Mouse (Mus musculus) liver, adult 2 months (tissue): Measurements from ENCODE around the gene Cyp4x1. TPM values are rescaled to one million over a fixed set of nuclear protein-coding genes. Genes with fewer than 3 reads are reported as not detected.

Source experiments
- DNase-seq: peaks from one replicate; pipeline ENCODE4 v3.0.0-alpha.2; 2011; ENCODE audit warnings: low read depth, low spot score; ENCODE audit errors: extremely low read depth
- H3K27ac ChIP-seq: fragments of 200-500 bp; replicated peaks from 2 replicates; pipeline ENCODE4 v1.5.1; 2012; ENCODE audit warnings: low read depth, mild to moderate bottlenecking, control low read depth, inconsistent platforms, low read length; ENCODE audit not compliant: insufficient read depth
- H3K27me3 ChIP-seq: fragments of 200-500 bp; 2 replicates; pipeline ENCODE4 v1.6.1; 2012; ENCODE audit warnings: mild to moderate bottlenecking, moderate library complexity, low read length, inconsistent platforms; ENCODE audit not compliant: control insufficient read depth, insufficient read depth
- H3K36me3 ChIP-seq: fragments of 200-500 bp; 2 replicates; pipeline ENCODE4 v1.6.1; 2012; ENCODE audit warnings: low read length, inconsistent platforms; ENCODE audit not compliant: control insufficient read depth, insufficient read depth
- H3K4me1 ChIP-seq: fragments of 200-500 bp; 2 replicates; pipeline ENCODE4 v1.6.1; 2011; ENCODE audit warnings: low read length; ENCODE audit not compliant: control insufficient read depth, insufficient read depth
- H3K4me3 ChIP-seq: fragments of 200-500 bp; 2 replicates; pipeline ENCODE4 v1.5.1; 2011; ENCODE audit warnings: low read depth, mild to moderate bottlenecking, control low read depth, low read length, moderate library complexity; ENCODE audit not compliant: insufficient read depth
- H3K79me2 ChIP-seq: fragments of 200-500 bp; 2 replicates; pipeline ENCODE4 v1.6.1; 2012; ENCODE audit warnings: inconsistent platforms, mild to moderate bottlenecking, low read length, moderate library complexity; ENCODE audit not compliant: control insufficient read depth, insufficient read depth
- H3K9ac ChIP-seq: fragments of 200-500 bp; 2 replicates; pipeline ENCODE4 v1.6.1; 2012; ENCODE audit warnings: low read depth, mild to moderate bottlenecking, control low read depth, inconsistent platforms, low read length
- CTCF ChIP-seq: fragments of 200-500 bp; IDR thresholded peaks from 2 replicates; pipeline ENCODE4 v1.5.1; 2011; ENCODE audit warnings: low read depth, low read length, control low read depth
- POLR2A ChIP-seq: fragments of 200-500 bp; IDR thresholded peaks from 2 replicates; pipeline ENCODE4 v1.6.1; 2011; ENCODE audit warnings: low read length, control low read depth; ENCODE audit not compliant: insufficient read depth; ENCODE audit errors: extremely low read depth
- WGBS: fragments of 180-500 bp; shearing (Covaris S2); methylation state at CpG from one replicate; pipeline ENCODE4 v1.1.7; 2018; 5-methylcytosine and 5-hydroxymethylcytosine counted together
- polyA plus RNA-seq: library from polyadenylated mRNA; depleted of rRNA; stranded (reverse); fragments of >200 nt; gene quantifications from 2 replicates; pipeline ENCODE4 v1.2.3, GENCODE M21; 2012
- total RNA-seq: library from RNA; depleted of rRNA; stranded (reverse); fragments of >200 nt; gene quantifications from 2 replicates; pipeline ENCODE4 v1.2.3, GENCODE M21; 2014

Gene Cyp4x1
- total and polyA plus RNA-seq, 2 experiments, result 0.09 TPM; not detected in 1

DNA sequence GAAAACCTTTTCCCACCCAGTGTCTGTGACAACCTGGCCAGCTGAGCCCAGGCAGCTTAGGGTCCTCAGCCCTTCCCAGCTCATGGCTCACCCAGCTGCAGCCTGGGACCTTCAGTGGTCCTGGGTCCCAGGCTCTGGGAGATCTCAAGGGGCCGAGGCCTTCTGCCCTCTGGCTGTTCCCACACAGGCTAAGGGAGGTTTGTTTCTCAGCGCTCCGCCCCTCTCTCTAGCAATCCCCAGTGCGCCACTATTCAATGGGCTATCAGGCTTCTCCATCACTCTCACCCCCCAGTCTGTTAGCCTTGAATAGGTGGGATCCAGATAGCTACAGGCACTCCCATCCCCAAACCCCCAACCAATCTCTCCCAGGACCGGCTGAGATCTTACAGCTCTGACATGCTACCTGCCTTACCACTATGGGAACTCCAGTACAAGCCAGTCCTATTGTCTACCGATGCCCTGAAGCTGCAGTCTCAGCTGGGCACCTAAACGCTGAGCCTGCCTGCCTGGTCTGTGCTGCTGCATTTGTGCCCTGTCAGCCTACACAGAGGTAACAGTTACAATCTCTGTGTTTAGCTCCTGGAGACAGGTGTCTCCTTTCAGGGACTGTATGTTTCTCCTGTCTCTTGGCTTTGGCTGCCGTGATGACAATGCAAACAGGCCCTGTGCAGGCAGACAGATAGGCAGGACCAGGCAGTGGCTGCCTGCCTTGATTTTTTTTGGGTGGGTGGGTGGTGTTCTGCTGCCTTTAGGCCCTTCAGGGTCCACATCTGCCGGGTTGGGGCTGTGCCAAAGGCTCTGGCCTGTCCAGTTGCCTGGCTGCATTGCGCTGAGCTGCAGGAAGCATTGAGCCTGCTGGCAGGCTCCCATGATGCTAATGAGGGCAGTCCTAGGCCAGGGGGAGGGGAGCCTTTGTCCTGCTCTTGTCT is 54.9 kb downstream of the Cyp4x1 start:
- Histone ChIP-seq H3K36me3 (no peaks in the 10 kb centered on the region), H3K27ac (no peak overlapping the region), H3K79me2 (no peaks in the 10 kb centered on the region), H3K9ac (no peak overlapping the region), H3K4me3 (no peak overlapping the region), H3K4me1 (0 out of 2 replicates have a peak, but pooled peaks cover 3% of the 10 kb centered on the region), H3K27me3 (no peaks in the 10 kb centered on the region)
- no peak for DNase-seq
- WGBS, result 59% methylated on average over 10 of the region's 10 CpGs
- TF ChIP-seq POLR2A (no peak), CTCF (no peak)

DNA sequence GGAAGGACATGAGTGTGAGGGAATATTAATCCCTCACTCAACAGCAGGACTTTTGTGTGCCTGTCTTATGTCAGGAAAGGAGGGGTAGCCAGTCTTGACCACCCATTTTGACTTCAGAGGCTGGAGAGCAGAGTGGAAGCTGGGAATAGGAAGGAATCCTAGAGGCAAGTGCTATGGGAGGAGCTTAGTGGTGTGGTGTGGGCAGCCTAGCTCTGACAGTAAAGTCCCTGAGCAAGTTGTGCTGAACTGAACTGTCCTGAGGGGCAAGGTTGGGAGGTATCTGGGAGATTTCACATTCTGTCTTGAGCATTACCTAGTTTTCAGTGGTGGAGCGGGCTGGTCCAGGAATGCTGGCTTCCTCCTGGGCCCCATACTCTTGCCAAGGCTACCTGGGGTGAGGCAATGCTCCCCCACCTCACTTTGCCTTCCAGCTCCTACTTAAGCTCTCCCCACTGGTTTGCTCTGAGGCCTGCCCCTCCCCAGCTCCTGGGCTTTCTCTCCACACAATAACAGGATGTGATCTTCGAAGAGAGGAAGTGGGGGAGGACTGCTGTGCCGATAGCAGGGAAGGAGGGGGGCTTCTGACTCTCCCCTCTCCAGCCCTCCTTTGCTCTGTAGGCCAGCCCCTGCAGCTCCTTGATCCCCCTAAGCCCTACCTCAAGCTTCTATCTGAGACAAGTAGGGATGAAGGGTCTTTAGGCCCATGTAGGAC is 58.7 kb downstream of the Cyp4x1 start:
- H3K4me1 ChIP-seq, result peaks cover 3% of the 10 kb centered on the region; the same call in 1 of the 2 replicates
- peak overlapping the region; percentile 65 for H3K27ac ChIP-seq
- 55% methylated on average over 3 of the region's 3 CpGs for WGBS
- no peaks in the 10 kb centered on the region for H3K36me3 ChIP-seq
- no peaks in the 10 kb centered on the region for H3K79me2 ChIP-seq
- no peaks in the 10 kb centered on the region for H3K27me3 ChIP-seq
- TF ChIP-seq POLR2A (no peak), CTCF (no peak)
- no peak overlapping the region for H3K9ac ChIP-seq
- no peak for DNase-seq
- H3K4me3 ChIP-seq, result no peak overlapping the region

GRCm38 (mm10) chr4:115074789-115075188 is 59.3 kb downstream of the Cyp4x1 start:
- peaks cover 3% of the 10 kb centered on the region; the same call in 1 of the 2 replicates for H3K4me1 ChIP-seq
- no peaks in the 10 kb centered on the region for H3K36me3 ChIP-seq
- H3K27me3 ChIP-seq, result no peaks in the 10 kb centered on the region
- WGBS, result 87% methylated on average over 1 of the region's 1 CpGs
- no peak for DNase-seq
- no peaks in the 10 kb centered on the region for H3K79me2 ChIP-seq
- H3K27ac ChIP-seq, result peak overlapping the region; percentile 65
- H3K9ac ChIP-seq, result no peak overlapping the region
- H3K4me3 ChIP-seq, result no peak overlapping the region
- no peak for TF ChIP-seq POLR2A
- no peak for TF ChIP-seq CTCF

DNA sequence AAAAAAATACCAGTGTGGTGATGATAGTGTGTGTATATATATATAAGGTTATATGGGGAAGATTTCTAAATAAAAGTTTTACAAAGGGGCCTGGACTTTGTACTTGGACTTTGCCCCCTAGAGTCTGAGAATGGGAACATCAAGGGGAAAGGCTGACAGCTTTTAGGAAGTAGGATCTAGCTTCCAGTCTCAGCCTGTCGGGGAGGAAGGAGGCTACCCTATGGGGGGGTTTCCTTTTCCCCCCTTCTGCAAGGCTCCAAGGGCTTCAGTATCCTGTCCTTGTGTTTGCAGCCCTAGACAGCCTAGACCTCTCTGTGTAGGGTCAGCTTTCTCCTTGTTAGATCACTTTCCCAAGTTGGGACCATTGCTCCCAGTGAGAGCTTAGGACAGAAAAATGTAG is 62.4 kb downstream of the Cyp4x1 start:
- no peak overlapping the region for H3K9ac ChIP-seq
- no peaks in the 10 kb centered on the region for H3K36me3 ChIP-seq
- no peaks in the 10 kb centered on the region for H3K79me2 ChIP-seq
- no peak for TF ChIP-seq CTCF
- TF ChIP-seq POLR2A, result no peak
- no peak overlapping the region for H3K4me3 ChIP-seq
- no peak overlapping the region for H3K27ac ChIP-seq
- H3K27me3 ChIP-seq, result no peaks in the 10 kb centered on the region
- 24% methylated on average over 1 of the region's 1 CpGs for WGBS
- peaks cover 3% of the 10 kb centered on the region; the same call in 1 of the 2 replicates for H3K4me1 ChIP-seq
- DNase-seq, result no peak

DNA sequence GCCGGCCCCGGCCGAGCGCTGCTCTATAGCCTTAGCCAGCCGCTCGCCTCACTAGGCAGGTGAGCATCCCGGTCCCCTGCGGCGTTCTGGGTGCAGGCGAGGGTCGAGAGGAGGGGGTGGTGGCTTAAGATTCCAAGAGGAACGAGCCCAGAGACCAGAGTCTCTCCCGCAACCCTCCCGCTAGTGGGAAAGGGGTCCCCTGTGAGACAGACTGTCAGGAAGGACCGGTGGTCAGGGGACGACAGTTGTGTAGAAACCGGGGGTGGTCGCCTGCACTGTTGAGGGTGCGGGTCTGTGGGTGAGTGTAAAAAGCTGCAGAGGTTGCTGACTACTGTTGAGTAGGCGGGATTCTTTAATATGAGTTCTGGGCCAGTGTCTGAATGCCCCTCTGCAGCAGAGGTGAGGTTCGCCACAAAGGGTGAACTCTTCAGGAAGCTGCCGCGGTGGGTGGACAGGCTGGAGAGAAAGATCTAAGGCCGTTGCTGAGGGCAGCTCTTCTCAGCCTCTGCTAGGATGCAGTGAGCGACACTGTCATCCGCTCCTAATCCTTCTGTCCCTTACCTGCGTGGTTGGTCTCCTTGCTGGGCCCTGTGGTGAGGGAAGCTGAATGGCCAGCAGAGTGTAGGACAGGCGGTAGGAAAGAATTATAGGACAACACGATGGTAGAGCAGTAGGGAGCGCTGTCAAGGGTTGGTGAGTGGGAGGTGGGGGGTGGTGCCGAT is 70.4 kb downstream of the Cyp4x1 start:
- TF ChIP-seq CTCF, result no peak
- TF ChIP-seq POLR2A, result no peak

More for the DNA sequence above, 70.4 kb downstream of the Cyp4x1 start:
- 0 out of 2 replicates have a peak, but pooled peaks cover 1% of the 10 kb centered on the region for H3K4me1 ChIP-seq
- no peaks in the 10 kb centered on the region for H3K79me2 ChIP-seq
- H3K27me3 ChIP-seq, result peaks cover 34% of the 10 kb centered on the region
- no peaks in the 10 kb centered on the region for H3K36me3 ChIP-seq
- no peak overlapping the region for H3K27ac ChIP-seq
- H3K4me3 ChIP-seq, result no peak overlapping the region; the same call in 1 of the 2 replicates
- DNase-seq, result no peak
- H3K9ac ChIP-seq, result no peak overlapping the region
- WGBS, result 8% methylated on average over 31 of the region's 31 CpGs
